Mouse (Mus musculus) hindbrain, embryonic 16.5 days (tissue): Measurements from ENCODE around the gene Pdcl3. TPM values are rescaled to one million over a fixed set of nuclear protein-coding genes. Genes with fewer than 3 reads are reported as not detected.

Experiments used
- ATAC-seq: fragments of 200-750 bp; cut with Nextera tagmentation; 2 replicates; pipeline ENCODE4 v1.8.0; 2017; ENCODE audit warnings: moderate TSS enrichment, moderate library complexity
- H3K27ac ChIP-seq: fragments of 300-500 bp; sonication (generic); 2 replicates; pipeline ENCODE4 v1.5.1; 2014; ENCODE audit warnings: low read depth, mild to moderate bottlenecking, control low read depth, low read length, moderate library complexity
- H3K27me3 ChIP-seq: fragments of 300-500 bp; sonication (generic); replicated peaks from 2 replicates; pipeline ENCODE4 v1.6.1; 2014; ENCODE audit warnings: low read length; ENCODE audit not compliant: control insufficient read depth, insufficient read depth
- H3K36me3 ChIP-seq: fragments of 300-500 bp; sonication (generic); 2 replicates; pipeline ENCODE4 v1.6.1; 2014; ENCODE audit warnings: mild to moderate bottlenecking, low read length, moderate library complexity, mixed read lengths; ENCODE audit not compliant: control insufficient read depth, insufficient read depth
- H3K4me1 ChIP-seq: fragments of 300-500 bp; sonication (generic); 2 replicates; pipeline ENCODE4 v1.6.1; 2014; ENCODE audit warnings: low read depth, low read length; ENCODE audit not compliant: control insufficient read depth, insufficient read depth
- H3K4me2 ChIP-seq: fragments of 300-500 bp; sonication (generic); 2 replicates; pipeline ENCODE4 v1.6.1; 2014; ENCODE audit warnings: mild to moderate bottlenecking, low read length, control low read depth, moderate library complexity
- H3K4me3 ChIP-seq: fragments of 300-500 bp; sonication (generic); 2 replicates; pipeline ENCODE4 v1.5.1; 2014; ENCODE audit warnings: mild to moderate bottlenecking, low read length, control low read depth, moderate library complexity
- H3K9ac ChIP-seq: fragments of 300-500 bp; sonication (generic); 2 replicates; pipeline ENCODE4 v1.6.1; 2014; ENCODE audit warnings: low read depth, mild to moderate bottlenecking, control low read depth, low read length, moderate library complexity
- H3K9me3 ChIP-seq: fragments of 300-500 bp; sonication (generic); 2 replicates; pipeline ENCODE4 v1.6.1; 2014; ENCODE audit warnings: mild to moderate bottlenecking, low read length, moderate library complexity; ENCODE audit not compliant: control insufficient read depth
- WGBS: fragments of 180-500 bp; shearing (Covaris S2); extraction: QIAGEN DNeasy Blood & Tissue Kit; methylation state at CpG from one replicate; pipeline ENCODE4 v1.1.7; 2014; 5-methylcytosine and 5-hydroxymethylcytosine counted together
- polyA plus RNA-seq: library from polyadenylated mRNA; unstranded; fragments of >200 nt; fragmentation: Nextera tagmentation; extraction: Ambion mirVana; gene quantifications from 2 replicates; pipeline ENCODE4 v1.2.1, GENCODE M21; 2015

Pdcl3 gene
- polyA plus RNA-seq, 1 experiment from 2014 or later: 165 TPM

GRCm38 (mm10) chr1:39010583-39011021, 25.2 kb downstream of the Pdcl3 start:
- WGBS: 24% methylated on average over 12 of the region's 12 CpGs
- no peaks in the 10 kb centered on the region for H3K36me3 ChIP-seq
- H3K9me3 ChIP-seq: no peaks in the 10 kb centered on the region

DNA sequence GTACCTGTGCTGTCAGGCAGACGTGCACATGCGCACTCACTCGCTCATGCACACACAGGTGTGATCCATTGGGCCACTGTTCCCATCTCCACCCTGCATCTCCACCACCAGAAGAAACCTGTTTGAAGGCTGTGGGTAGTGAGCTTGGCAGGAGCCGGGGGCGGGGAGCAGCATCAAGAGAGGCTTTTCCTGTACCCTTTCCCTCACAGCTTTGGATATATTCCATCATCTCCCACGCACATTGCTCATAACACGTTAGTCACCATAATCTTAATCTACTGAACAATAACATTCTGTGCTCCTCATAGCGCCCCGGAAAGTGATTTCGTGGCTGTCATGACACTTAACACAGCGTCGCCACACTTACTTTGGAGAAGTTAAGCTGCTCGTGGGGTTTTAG, 27.2 kb downstream of the Pdcl3 start:
- Histone ChIP-seq H3K9ac (no peak overlapping the region), H3K4me2 (no peak overlapping the region), H3K27ac (no peak overlapping the region), H3K4me3 (no peak overlapping the region), H3K9me3 (no peaks in the 10 kb centered on the region), H3K36me3 (no peaks in the 10 kb centered on the region), H3K4me1 (peaks cover under 1% of the 10 kb centered on the region), H3K27me3 (no peaks in the 10 kb centered on the region)
- WGBS: 90% methylated on average over 13 of the region's 13 CpGs
- no peak for ATAC-seq

More at GRCm38 (mm10) chr1:39010583-39011021, 25.2 kb downstream of the Pdcl3 start:
- ATAC-seq: peak; percentile 74
- no peaks in the 10 kb centered on the region for H3K27me3 ChIP-seq
- peaks cover 6% of the 10 kb centered on the region for H3K4me1 ChIP-seq
- H3K4me3 ChIP-seq: no peak overlapping the region
- no peak overlapping the region for H3K27ac ChIP-seq
- H3K9ac ChIP-seq: no peak overlapping the region
- H3K4me2 ChIP-seq: no peak overlapping the region

DNA sequence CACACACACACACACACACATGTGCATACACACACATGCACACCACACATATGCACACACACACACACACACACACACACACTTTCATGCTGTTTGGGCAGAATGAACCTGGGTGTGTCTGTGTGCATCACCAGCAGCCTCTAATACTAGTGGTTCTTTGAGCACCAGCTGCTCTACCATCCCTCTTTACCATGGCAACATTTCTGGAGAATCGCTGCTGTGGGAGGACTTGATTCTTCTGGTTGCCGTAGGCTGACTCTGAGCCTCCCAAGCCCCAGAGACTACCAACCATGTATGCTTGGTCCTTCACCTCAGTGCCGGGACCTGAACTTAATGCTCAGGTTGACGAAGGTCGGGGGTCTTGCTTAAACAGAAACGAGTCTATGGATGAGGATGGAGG, 28.4 kb downstream of the Pdcl3 start:
- no peaks in the 10 kb centered on the region for H3K27me3 ChIP-seq
- H3K9me3 ChIP-seq: no peaks in the 10 kb centered on the region
- no peak overlapping the region for H3K4me2 ChIP-seq
- 89% methylated on average over 6 of the region's 6 CpGs for WGBS
- no peaks in the 10 kb centered on the region for H3K4me1 ChIP-seq
- H3K36me3 ChIP-seq: no peaks in the 10 kb centered on the region
- ATAC-seq: no peak
- no peak overlapping the region for H3K4me3 ChIP-seq
- no peak overlapping the region for H3K9ac ChIP-seq
- no peak overlapping the region for H3K27ac ChIP-seq

DNA sequence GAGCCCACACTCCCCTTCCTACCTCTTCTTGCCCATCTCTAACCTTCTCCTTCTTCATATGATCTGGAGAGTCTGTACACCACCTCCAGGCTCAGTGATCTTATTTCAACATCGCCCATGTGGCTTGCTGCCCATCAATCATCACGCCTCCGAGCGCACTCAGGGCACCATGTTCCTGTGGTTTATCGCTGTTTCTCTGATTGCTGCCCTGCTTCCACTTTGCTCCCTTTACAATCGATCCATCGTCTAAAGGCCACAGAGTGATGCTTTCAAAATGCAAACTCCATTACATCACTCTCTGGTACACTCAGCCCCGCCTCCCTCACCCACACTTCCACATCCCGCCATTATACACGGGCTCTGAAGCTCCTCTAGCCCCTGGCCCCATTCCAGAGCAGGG, 30.1 kb downstream of the Pdcl3 start:
- Histone ChIP-seq H3K9me3 (no peaks in the 10 kb centered on the region), H3K36me3 (no peaks in the 10 kb centered on the region)

DNA sequence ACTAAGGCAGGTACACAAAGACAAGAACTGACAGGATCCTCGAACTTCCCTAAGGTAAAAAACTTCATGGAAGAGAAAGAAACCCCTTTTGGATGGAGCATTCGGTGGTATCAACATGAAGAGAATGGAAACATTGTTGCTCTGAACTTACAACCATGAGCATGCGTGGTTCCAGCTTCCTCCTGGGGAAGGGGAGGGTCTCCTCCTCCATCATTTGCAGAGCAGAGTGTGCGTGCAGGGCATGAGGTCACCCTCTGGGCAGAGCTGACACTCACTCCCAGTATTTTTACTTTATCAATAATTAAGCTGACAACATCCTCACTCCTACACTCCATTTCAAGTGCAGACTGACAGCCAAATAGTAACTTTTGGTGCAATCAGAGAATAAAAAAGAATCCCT, 32.5 kb downstream of the Pdcl3 start:
- Histone ChIP-seq H3K4me1 (no peaks in the 10 kb centered on the region), H3K9ac (no peak overlapping the region), H3K9me3 (no peaks in the 10 kb centered on the region), H3K36me3 (no peaks in the 10 kb centered on the region), H3K27ac (no peak overlapping the region), H3K4me3 (no peak overlapping the region), H3K4me2 (no peak overlapping the region), H3K27me3 (no peaks in the 10 kb centered on the region)
- 87% methylated on average over 4 of the region's 4 CpGs for WGBS
- no peak for ATAC-seq

More for the DNA sequence above, 30.1 kb downstream of the Pdcl3 start:
- WGBS: 84% methylated on average over 10 of the region's 10 CpGs
- Histone ChIP-seq H3K4me1 (no peaks in the 10 kb centered on the region), H3K9ac (no peak overlapping the region), H3K4me2 (no peak overlapping the region), H3K27me3 (no peaks in the 10 kb centered on the region), H3K4me3 (no peak overlapping the region), H3K27ac (no peak overlapping the region)
- 0 out of 2 replicates have a peak, but pooled peaks have one; percentile 30 for ATAC-seq

DNA sequence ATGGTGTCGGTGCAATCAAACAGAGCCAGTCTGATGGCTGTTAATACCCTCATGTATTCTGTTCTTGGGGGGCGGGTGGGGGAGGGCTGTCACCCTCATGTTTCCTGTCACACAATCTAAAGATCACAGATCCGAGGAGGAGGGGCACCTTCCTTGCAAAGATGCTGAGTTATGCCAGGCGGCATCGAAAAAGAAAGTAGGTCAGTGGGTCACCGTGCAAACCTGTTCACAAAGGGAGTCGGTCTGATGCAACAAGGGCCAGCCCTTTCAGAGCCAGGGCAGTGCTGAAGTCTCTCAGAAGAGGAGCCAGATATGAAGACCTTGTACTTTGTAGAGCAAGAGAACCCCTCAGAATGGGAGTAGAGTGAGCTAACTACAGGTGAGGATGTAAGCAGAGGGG, 39.7 kb downstream of the Pdcl3 start:
- no peaks in the 10 kb centered on the region for H3K9me3 ChIP-seq
- H3K27me3 ChIP-seq: no peaks in the 10 kb centered on the region
- ATAC-seq: peak; percentile 60
- H3K27ac ChIP-seq: no peak overlapping the region
- no peak overlapping the region for H3K9ac ChIP-seq
- WGBS: 31% methylated on average over 7 of the region's 7 CpGs
- H3K4me1 ChIP-seq: peaks cover 9% of the 10 kb centered on the region
- H3K4me3 ChIP-seq: no peak overlapping the region
- no peaks in the 10 kb centered on the region for H3K36me3 ChIP-seq
- no peak overlapping the region; the same call in 1 of the 2 replicates for H3K4me2 ChIP-seq

GRCm38 (mm10) chr1:39025840-39026239, 40.4 kb downstream of the Pdcl3 start:
- Histone ChIP-seq H3K36me3 (no peaks in the 10 kb centered on the region), H3K27ac (no peak overlapping the region), H3K4me1 (peaks cover 9% of the 10 kb centered on the region), H3K9ac (no peak overlapping the region), H3K4me2 (no peak overlapping the region), H3K27me3 (no peaks in the 10 kb centered on the region), H3K4me3 (no peak overlapping the region), H3K9me3 (no peaks in the 10 kb centered on the region)
- ATAC-seq: no peak
- WGBS: 90% methylated on average over 1 of the region's 1 CpGs

GRCm38 (mm10) chr1:39029176-39029575, 43.8 kb downstream of the Pdcl3 start:
- ATAC-seq: no peak; the same call in 1 of the 2 replicates
- Histone ChIP-seq H3K9ac (no peak overlapping the region), H3K36me3 (no peaks in the 10 kb centered on the region), H3K4me3 (no peak overlapping the region), H3K27me3 (no peaks in the 10 kb centered on the region), H3K4me1 (peaks cover 9% of the 10 kb centered on the region), H3K9me3 (no peaks in the 10 kb centered on the region), H3K27ac (no peak overlapping the region), H3K4me2 (no peak overlapping the region)
- 79% methylated on average over 7 of the region's 7 CpGs for WGBS

GRCm38 (mm10) chr1:39030108-39030507, 44.7 kb downstream of the Pdcl3 start:
- Histone ChIP-seq H3K27ac (no peak overlapping the region), H3K9me3 (no peaks in the 10 kb centered on the region), H3K4me2 (peak overlapping the region; percentile 43), H3K27me3 (no peaks in the 10 kb centered on the region), H3K4me3 (no peak overlapping the region), H3K4me1 (peaks cover 6% of the 10 kb centered on the region), H3K36me3 (no peaks in the 10 kb centered on the region), H3K9ac (no peak overlapping the region)
- no peak for ATAC-seq
- 13% methylated on average over 7 of the region's 7 CpGs for WGBS

DNA sequence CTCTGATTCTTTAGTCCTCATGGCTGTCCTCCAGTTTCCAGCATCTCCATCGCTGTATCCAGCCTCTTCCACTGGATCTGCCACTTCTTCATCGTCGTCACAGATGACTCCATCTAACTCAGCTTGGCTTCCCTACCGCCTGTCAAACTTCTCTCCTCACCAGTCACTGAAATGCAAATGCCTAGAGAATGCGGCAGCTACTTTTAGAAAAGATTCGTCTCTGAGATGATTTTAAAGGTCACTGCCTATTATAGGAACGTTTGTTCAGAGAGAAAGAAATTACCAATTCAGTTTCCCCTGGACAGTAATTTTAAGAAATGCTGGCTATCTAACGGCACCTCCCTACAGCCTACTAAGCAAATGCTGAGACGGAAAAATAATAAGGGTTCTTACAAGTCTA, 50.4 kb downstream of the Pdcl3 start:
- Histone ChIP-seq H3K9ac (no peak overlapping the region), H3K4me3 (no peak overlapping the region), H3K27me3 (no peaks in the 10 kb centered on the region), H3K4me1 (no peaks in the 10 kb centered on the region), H3K4me2 (no peak overlapping the region), H3K9me3 (no peaks in the 10 kb centered on the region), H3K27ac (no peak overlapping the region), H3K36me3 (no peaks in the 10 kb centered on the region)
- 86% methylated on average over 9 of the region's 9 CpGs for WGBS
- ATAC-seq: no peak
